12 mouse cellular contexts compared by ENCODE assay signal in the genomic region with DNA sequence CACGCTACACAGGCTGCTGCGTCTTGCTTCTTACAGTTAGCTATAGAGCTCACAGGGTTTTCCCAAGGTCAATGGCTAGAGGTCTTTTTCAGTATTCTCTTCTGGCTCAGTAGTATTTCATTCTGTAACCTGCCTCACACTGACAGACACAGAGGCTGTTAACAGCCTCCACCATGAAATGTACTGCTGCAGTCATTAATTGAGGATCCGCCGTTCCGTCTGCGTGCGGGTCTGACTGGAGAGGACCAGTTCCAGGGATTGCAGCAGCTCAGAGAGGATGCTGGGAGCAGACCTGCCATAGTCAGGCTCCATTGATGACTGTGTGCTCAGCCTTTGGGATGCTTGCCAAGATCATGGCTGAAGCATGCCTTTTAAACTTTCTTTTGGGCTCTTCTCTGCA.
DNase-seq lines count a peak whose midpoint lies in the region; ATAC-seq and TF ChIP-seq lines count a peak whose summit lies in the region.
"Had no signal": no experiment of that assay in that cellular context is flagged by ENCODE, and none has a peak within 500 bp of the region (broad histone marks: within the 10 kb centered on the region; RNA-seq: fewer than 3 reads in every experiment).

No protein-coding gene starts in this region.

- no peaks in the 10 kb centered on the region for H3K36me3 ChIP-seq in forebrain, postnatal 0 days (ENCODE audit: insufficient read depth)
- no peaks in the 10 kb centered on the region for H3K36me3 ChIP-seq in midbrain, embryonic 12.5 days
- no peaks in the 10 kb centered on the region for H3K36me3 ChIP-seq in intestine, embryonic 16.5 days (ENCODE audit: control insufficient read depth, insufficient read depth, low read length)
- H3K36me3 ChIP-seq: embryonic facial prominence, embryonic 12.5 days; limb, embryonic 15.5 days had no signal

- TF ChIP-seq CTCF in forebrain, postnatal 0 days (IDR thresholded peaks at IDR 0.05; ENCODE audit: low read depth): no peak

- H3K4me2 ChIP-seq in forebrain, postnatal 0 days (ENCODE audit: low read depth): peak overlapping the region; percentile 17; the same call in 1 of the 2 replicates
- no peak overlapping the region for H3K4me2 ChIP-seq in midbrain, embryonic 12.5 days (replicated peaks)
- H3K4me2 ChIP-seq in intestine, embryonic 16.5 days (ENCODE audit: low read depth, low read length): no peak overlapping the region
- H3K4me2 ChIP-seq: embryonic facial prominence, embryonic 12.5 days; limb, embryonic 15.5 days had no signal

- H3K27me3 ChIP-seq in forebrain, postnatal 0 days (ENCODE audit: insufficient read depth, low read length): no peaks in the 10 kb centered on the region
- H3K27me3 ChIP-seq in midbrain, embryonic 12.5 days: no peaks in the 10 kb centered on the region
- no peaks in the 10 kb centered on the region for H3K27me3 ChIP-seq in intestine, embryonic 16.5 days (replicated peaks; ENCODE audit: control insufficient read depth, insufficient read depth, low read length)
- H3K27me3 ChIP-seq: CH12.LX; embryonic facial prominence, embryonic 12.5 days; limb, embryonic 15.5 days had no signal

- ATAC-seq in forebrain, postnatal 0 days: peak; percentile 82
- ATAC-seq in midbrain, embryonic 12.5 days (ENCODE audit: low FRiP score, low read depth): 0 out of 2 replicates have a peak, but pooled peaks have one; percentile 52
- no peak for ATAC-seq in intestine, embryonic 16.5 days
- no peak for ATAC-seq in activated CD4-positive, CD25-positive, alpha-beta regulatory T cell, adult 4 months
- ATAC-seq: intestine, postnatal 0 days had no signal

- H3K9ac ChIP-seq in forebrain, postnatal 0 days: no peak overlapping the region
- H3K9ac ChIP-seq in midbrain, embryonic 12.5 days (replicated peaks): no peak overlapping the region
- no peak overlapping the region for H3K9ac ChIP-seq in intestine, embryonic 16.5 days (ENCODE audit: low read depth, low read length)
- H3K9ac ChIP-seq: embryonic facial prominence, embryonic 12.5 days; limb, embryonic 15.5 days had no signal

- no peaks in the 10 kb centered on the region for H3K9me3 ChIP-seq in forebrain, postnatal 0 days (ENCODE audit: low read length)
- 0 out of 2 replicates have a peak, but pooled peaks cover 2% of the 10 kb centered on the region for H3K9me3 ChIP-seq in midbrain, embryonic 12.5 days
- no peaks in the 10 kb centered on the region for H3K9me3 ChIP-seq in intestine, embryonic 16.5 days (ENCODE audit: control insufficient read depth, low read length)
- H3K9me3 ChIP-seq: embryonic facial prominence, embryonic 12.5 days; limb, embryonic 15.5 days had no signal

- DNase-seq in gastrocnemius, postnatal 10 days: peak; percentile 9
- no peak for DNase-seq in gastrocnemius, adult 8-10 months (ENCODE audit: low spot score in 2 of 2)
- peak; percentile 65 for DNase-seq in R1 (ENCODE audit: low read depth, low spot score)
- peak; percentile 36 for DNase-seq in forebrain, postnatal 0 days
- DNase-seq in liver: no peak

- H3K4me1 ChIP-seq in forebrain, postnatal 0 days (ENCODE audit: insufficient read depth): no peaks in the 10 kb centered on the region
- no peaks in the 10 kb centered on the region for H3K4me1 ChIP-seq in midbrain, embryonic 12.5 days
- H3K4me1 ChIP-seq in intestine, embryonic 16.5 days (ENCODE audit: control insufficient read depth, insufficient read depth, low read length): no peaks in the 10 kb centered on the region
- H3K4me1 ChIP-seq: embryonic facial prominence, embryonic 12.5 days had no signal

- no peak overlapping the region for H3K4me3 ChIP-seq in forebrain, postnatal 0 days (ENCODE audit: low read depth, low read length)
- H3K4me3 ChIP-seq in midbrain, embryonic 12.5 days: no peak overlapping the region
- no peak overlapping the region for H3K4me3 ChIP-seq in intestine, embryonic 16.5 days (ENCODE audit: low read length)
- H3K4me3 ChIP-seq: embryonic facial prominence, embryonic 12.5 days; limb, embryonic 15.5 days had no signal

- no peak overlapping the region for H3K27ac ChIP-seq in forebrain, postnatal 0 days (ENCODE audit: low read depth, low read length)
- H3K27ac ChIP-seq in midbrain, embryonic 12.5 days (replicated peaks): no peak overlapping the region
- no peak overlapping the region for H3K27ac ChIP-seq in intestine, embryonic 16.5 days (ENCODE audit: low read length)
- H3K27ac ChIP-seq: embryonic facial prominence, embryonic 12.5 days; limb, embryonic 15.5 days had no signal

- 31% methylated on average over 7 of the region's 7 CpGs for WGBS in forebrain, postnatal 0 days
- 86% methylated on average over 7 of the region's 7 CpGs for WGBS in midbrain, embryonic 12.5 days
- WGBS in intestine, embryonic 16.5 days: 70% methylated on average over 7 of the region's 7 CpGs

Comparison
In these comparisons a context has a peak if more than half of its experiments do, and no peak if none do; other contexts are left out.
1. DNase-seq: peak in gastrocnemius, postnatal 10 days (single experiment), R1 (single experiment) and forebrain, postnatal 0 days (single experiment); none in gastrocnemius, adult 8-10 months (0 of 2) and liver (single experiment).
2. ATAC-seq: peak in forebrain, postnatal 0 days (single experiment) and midbrain, embryonic 12.5 days (single experiment); none in intestine, embryonic 16.5 days (single experiment) and activated CD4-positive, CD25-positive, alpha-beta regulatory T cell, adult 4 months (single experiment).